Mouse (Mus musculus) lung, postnatal 36 days (tissue): ENCODE data around the gene Clcc1.
A peak's percentile ranks its signal among the peaks of the same experiment; 100 is the strongest.

Source experiments
- DNase-seq: peaks from one replicate; pipeline ENCODE4 v3.0.0; 2022; ENCODE audit warnings: mixed read lengths

Gene Clcc1

GRCm38 (mm10) chr3:108702789-108703188 is 49.1 kb downstream of the Clcc1 start:
- no peak for DNase-seq

- no peak for DNase-seq
Observed at GRCm38 (mm10) chr3:108711296-108711695, 57.6 kb downstream of the Clcc1 start.

DNA sequence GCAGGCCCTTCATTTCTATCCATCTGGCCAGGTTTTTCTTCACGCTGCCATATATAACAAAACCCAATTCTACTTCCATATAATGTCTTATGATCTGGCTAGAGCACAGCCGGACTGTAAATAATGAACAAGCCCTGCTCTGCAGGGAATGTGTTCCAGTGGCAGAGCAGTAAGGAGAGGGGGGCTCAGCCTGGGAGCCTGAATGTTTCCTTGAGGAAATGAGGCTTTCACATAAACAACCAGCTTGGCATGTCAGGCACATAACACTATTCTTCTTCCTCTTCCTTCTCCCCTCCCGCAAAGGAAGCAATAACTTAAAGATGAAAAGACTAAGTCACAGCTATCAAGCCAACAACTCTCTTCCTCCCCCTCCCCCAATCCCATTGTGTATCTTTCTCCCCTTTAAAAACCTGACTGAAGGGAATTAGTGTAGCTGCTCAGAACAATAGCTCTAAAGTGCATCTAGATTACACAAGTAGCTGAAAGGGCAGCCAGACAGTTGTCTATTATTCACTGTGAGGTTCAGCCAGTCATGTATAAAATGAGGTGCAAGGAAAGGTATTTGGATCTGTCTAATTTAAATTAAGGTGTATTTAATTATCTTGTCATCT is 59.5 kb downstream of the Clcc1 start:
- no peak for DNase-seq

DNA sequence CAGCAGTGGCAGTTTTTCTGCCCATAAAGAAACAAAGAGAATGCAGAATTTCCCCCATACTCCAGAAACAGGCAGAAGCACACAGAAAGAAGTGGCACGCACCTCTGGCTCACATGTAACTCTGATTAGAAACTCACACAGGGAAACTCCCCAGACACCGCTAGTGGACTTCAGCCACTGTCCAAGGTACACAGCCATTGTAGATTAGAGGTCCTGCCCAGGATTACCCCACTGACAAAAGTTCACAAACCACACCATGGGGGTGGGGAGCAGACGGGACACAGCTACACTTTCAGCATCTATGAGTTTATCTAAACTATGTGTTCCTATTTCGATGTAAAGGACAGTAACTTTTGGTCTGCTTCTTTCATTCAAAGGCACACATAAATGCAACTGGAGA is 61.1 kb downstream of the Clcc1 start:
- DNase-seq: no peak

DNA sequence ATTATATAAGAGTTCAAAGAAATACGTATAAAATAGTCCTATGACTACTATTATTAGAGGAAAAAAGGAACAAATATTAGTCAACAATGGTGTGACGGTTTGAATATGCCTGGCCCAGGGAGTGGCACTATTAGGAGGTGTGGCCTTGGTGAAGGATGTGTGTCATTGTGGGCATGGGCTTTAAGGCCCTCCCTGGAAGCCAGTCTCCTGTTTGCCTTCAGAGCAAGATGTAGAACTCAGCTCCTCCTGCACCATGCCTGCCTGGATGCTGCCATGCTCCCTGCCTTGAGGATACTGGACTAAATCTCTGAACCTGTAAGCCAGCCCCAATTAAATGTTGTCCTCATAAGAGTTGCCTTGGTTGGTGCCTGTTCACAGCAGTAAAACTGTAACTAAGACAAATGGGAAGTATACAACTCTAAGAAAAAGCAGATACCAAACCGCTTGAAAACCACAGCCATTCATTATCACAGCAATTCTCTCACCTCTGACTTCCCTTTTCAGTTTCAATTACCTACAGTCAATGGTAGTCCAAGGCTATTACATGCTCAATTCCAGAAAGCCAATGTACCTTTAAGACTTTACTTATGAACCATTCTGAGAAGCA is 64.3 kb downstream of the Clcc1 start:
- peak; percentile 16 for DNase-seq

- DNase-seq: no peak
Observed at GRCm38 (mm10) chr3:108719357-108719756, 65.6 kb downstream of the Clcc1 start.

DNA sequence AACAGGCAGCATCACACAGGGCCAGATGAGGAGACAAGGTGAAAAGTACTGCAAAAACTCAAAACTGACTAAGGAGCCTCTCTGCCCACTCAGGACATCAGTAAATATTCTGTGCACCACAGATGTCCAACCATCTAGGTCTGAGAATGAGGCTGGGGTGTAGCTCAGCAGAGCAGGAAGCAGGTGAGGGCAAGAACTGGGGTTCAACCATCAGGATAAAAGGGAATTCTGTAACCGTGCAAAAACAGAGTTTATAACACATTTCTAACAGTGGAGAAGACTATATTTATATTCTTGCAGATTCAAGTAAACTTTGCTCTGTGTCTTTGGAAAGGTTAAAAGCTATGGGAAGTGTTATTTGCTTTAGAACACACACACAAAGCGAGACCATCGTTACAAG is 66.0 kb downstream of the Clcc1 start:
- no peak for DNase-seq

DNA sequence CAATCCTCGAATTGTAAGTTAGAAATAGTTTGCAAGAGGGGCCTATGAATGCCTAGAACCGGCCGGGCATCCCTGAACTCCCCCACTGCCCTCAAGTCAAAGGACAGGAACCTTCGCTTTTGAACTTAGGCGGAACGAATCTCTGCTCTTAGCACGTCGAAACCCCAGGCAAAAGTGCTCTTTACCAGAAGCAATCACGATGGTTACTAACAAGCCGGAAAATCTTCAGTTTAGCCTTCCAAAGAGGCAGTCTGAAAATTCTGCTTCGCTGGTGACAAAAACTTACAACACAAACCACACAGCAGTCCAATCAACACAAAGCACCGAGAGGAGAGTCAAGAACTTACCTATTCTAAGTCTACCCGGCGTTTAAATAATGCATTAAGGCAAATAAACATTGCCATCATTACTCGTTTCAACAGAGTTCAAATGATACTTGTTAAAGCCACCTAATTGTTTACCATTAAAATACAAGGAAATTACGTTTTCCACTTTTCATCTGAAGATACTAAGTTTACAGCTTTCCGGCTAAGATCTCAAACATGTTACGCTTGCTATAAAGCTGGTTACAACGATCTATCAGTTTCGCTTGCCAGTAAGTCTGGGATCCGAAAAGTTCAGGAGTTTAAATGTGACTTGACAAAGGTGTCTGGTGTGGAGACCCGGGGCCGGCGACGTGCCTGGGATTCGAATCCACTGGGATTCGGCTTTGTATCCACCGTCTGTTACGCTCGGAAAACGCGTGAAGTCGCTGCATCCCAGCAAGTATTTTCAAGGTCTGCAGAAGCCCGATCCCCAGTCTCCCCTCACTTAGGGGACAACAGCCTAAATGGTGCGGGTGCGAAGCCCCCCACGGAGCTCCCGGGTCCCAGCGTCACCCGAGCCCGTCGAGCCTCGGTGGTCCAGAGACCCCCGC is 67.6 kb downstream of the Clcc1 start:
- DNase-seq: peak; percentile 45

- DNase-seq: peak; percentile 96
Observed at GRCm38 (mm10) chr3:108722036-108722872, 68.5 kb downstream of the Clcc1 start, which contains the start of gene Gpsm2. Gpsm2 (minus strand) TSS chr3:108722309.

GRCm38 (mm10) chr3:108726413-108726812 is 72.7 kb downstream of the Clcc1 start:
- DNase-seq: peak; percentile 26

GRCm38 (mm10) chr3:108727344-108727743 is 73.6 kb downstream of the Clcc1 start:
- no peak for DNase-seq

DNA sequence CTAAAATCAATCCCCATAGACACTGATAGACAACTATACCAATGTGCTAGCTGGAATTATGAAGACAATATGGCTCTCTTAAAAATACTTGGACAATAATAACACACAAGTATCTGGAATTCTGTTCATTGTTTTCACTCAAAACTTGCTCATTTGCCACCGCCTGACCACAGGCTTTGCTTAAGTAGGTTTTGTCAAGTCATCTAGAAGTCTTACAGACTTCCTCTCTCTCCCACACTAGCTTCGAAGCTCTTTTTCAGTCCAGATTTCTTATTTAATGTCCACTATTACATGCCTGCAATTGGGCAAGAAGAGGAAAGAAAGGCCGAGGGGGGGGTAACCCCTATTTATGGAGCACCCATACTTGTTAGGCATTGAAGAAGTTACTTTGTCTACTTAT is 74.1 kb downstream of the Clcc1 start:
- DNase-seq: no peak
